Mouse (Mus musculus): Measurements from ENCODE around the gene Cd109. TPM values are rescaled to one million over a fixed set of nuclear protein-coding genes. Genes with fewer than 3 reads are reported as not detected.

Gene Cd109
- polyA plus RNA-seq, 1 experiment from 2014 or later: 3.6 TPM

DNA sequence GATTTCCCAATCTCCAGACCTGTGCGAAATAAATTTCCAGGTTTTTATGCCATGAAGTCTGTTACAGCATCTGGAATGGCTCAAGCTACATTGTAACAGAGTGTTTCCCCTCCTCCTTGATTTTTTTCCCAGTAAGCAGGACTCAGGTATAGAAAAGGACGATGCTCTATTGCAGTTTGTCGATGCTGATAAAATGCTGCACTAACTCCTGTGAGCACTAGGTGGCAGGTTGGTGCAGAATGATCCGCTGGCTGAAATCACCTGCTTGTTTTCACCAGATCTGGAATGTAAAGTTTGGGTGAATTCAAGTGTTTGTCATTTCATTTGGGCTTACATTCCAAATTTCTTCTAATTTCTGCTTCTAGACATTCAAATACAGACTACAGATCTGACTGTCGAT lies 18.5 kb upstream of the Cd109 start:
- H3K4me2 ChIP-seq (replicated peaks): no peak overlapping the region
- no peaks in the 10 kb centered on the region for H3K9me3 ChIP-seq (replicated peaks)
- H3K9ac ChIP-seq: no peak overlapping the region
- no peak overlapping the region for H3K27ac ChIP-seq
- no peaks in the 10 kb centered on the region for H3K36me3 ChIP-seq
- no peak overlapping the region for H3K4me3 ChIP-seq
- no peak for ATAC-seq (ENCODE audit: low FRiP score)
- no peaks in the 10 kb centered on the region for H3K4me1 ChIP-seq
- no peaks in the 10 kb centered on the region for H3K27me3 ChIP-seq
- WGBS: 7% methylated on average over 5 of the region's 5 CpGs

DNA sequence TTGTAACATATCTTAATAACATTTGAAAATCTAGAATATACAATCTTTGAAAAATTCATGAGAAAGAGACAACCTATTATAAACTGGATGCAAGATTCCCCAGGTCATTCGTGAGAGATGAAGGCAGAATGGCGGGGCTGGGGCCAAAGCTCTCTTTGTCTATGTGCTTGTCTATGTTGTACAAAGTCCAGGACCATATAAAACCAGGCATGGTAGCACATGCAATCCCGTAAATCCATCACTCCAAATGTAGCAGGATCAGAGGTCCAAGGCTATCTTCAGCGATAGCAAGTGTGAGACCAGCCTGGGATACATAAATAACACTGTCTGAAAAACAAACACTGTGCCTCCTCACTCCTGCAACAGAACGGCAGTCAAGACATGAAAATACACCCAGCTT lies 15.4 kb upstream of the Cd109 start:
- no peak for ATAC-seq (ENCODE audit: low FRiP score)
- H3K27ac ChIP-seq: no peak overlapping the region
- no peaks in the 10 kb centered on the region for H3K4me1 ChIP-seq
- H3K9ac ChIP-seq: no peak overlapping the region
- H3K4me3 ChIP-seq: no peak overlapping the region
- no peak overlapping the region for H3K4me2 ChIP-seq (replicated peaks)
- no peaks in the 10 kb centered on the region for H3K9me3 ChIP-seq (replicated peaks)
- H3K27me3 ChIP-seq: no peaks in the 10 kb centered on the region
- H3K36me3 ChIP-seq: no peaks in the 10 kb centered on the region
- 87% methylated on average over 5 of the region's 5 CpGs for WGBS

DNA sequence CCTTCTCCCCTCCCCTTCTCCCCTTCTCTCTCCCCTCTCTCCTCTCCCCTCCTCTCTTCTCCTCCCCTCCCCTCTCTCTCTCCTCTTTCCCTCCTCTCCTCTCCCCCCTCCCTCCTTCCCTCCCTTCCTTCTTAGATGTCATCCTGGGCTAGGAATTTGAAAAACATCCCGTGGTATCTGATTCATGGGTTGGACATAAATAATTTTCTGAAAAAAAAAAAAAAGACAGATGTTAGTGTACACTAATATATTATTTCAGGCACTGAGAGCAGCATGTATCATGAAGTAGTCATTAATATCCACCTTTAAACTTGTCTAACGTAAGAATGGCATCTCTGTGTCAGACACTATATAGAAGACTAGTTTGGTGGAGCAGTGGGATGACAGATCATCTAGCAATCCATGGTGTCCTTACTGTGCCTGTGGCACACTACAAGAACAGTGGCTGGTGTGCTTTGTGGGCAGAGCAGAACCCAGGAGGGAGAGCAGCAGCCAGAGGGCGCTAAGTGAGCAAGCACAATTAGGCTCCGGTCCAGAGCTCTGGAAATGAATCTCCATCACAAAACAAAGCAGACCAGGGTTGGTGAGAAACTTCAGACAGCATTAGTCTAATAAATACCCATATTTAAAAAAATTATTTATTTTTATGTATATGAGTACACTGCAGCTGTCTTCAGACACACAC lies 14.2 kb upstream of the Cd109 start:
- no peak for ATAC-seq (ENCODE audit: low FRiP score)
- no peak overlapping the region for H3K4me2 ChIP-seq (replicated peaks)
- H3K9ac ChIP-seq: no peak overlapping the region
- WGBS: 64% methylated on average over 4 of the region's 4 CpGs
- no peaks in the 10 kb centered on the region for H3K36me3 ChIP-seq
- H3K4me1 ChIP-seq: no peaks in the 10 kb centered on the region
- no peaks in the 10 kb centered on the region for H3K9me3 ChIP-seq (replicated peaks)
- no peaks in the 10 kb centered on the region for H3K27me3 ChIP-seq
- H3K27ac ChIP-seq: no peak overlapping the region
- H3K4me3 ChIP-seq: no peak overlapping the region

DNA sequence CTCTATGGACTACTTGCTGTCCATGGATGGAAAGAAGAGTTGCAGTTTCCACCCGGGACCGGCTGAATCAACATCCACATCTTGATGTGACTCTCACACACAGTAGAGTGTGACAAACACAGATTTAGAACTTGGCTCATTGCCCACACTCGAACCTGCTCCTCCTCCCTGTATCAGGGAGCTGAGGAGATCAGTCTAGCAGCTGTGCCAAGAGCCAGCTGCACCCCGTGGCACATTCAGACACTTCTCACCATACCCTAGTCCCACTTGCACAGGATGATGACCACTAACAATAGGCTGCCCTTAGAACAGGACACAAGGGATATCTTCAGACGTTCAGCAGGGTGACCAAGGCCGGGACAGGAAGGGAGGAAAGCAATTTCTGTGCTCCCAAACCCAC lies 1.1 kb upstream of the Cd109 start:
- 49% methylated on average over 6 of the region's 6 CpGs for WGBS
- no peak overlapping the region for H3K4me3 ChIP-seq
- H3K9ac ChIP-seq: no peak overlapping the region
- H3K27me3 ChIP-seq: peaks cover 16% of the 10 kb centered on the region
- H3K4me1 ChIP-seq: 0 out of 2 replicates have a peak, but pooled peaks cover 4% of the 10 kb centered on the region
- peak; percentile 39; the same call in 1 of the 2 replicates for ATAC-seq (ENCODE audit: low FRiP score)
- H3K4me2 ChIP-seq (replicated peaks): no peak overlapping the region
- H3K27ac ChIP-seq: no peak overlapping the region
- H3K36me3 ChIP-seq: no peaks in the 10 kb centered on the region
- no peaks in the 10 kb centered on the region for H3K9me3 ChIP-seq (replicated peaks)

DNA sequence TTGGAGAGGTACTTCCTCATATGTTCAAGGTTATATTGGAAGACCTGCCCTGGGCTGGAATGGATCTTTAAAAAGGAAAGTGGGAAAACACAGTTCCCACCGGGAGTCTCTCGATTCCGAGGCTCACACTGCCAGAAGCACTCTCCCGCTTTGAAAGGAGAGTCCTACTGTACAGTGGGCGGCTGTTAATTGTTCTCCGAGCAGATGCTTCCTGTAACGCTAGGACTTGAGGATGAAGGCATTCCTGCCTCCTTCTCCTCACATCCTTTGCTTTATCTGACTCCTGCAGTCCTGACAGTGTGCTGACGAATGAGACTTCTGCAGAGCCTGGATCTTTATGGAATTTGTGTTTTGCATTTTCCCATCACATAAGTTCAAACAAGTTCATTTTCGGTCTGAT lies 3.9 kb downstream of the Cd109 start:
- no peak overlapping the region for H3K27ac ChIP-seq
- 85% methylated on average over 9 of the region's 9 CpGs for WGBS
- no peak for ATAC-seq (ENCODE audit: low FRiP score)

DNA sequence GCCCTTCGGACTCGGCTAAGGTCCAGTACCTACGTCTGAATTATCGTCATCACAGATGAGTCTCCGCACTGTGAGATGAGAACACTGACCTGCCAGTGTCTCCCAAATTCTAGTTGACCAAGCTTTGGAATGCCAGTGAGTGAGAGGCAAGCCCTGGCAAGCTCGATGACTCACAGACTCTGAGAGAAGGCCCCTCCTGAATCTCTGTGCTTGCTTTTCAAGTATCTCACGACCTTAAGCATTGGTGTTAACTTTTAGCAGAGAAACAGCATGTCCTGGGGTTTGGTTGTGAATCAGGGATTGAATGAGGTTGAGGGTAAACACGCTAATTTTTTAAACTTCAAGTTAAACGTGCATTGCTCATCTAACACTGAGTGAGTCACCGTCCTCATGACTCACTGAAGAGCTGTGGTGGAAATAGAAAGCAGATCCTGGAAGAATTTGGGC lies 8.0 kb downstream of the Cd109 start:
- ATAC-seq (ENCODE audit: low FRiP score): no peak
- no peak overlapping the region for H3K9ac ChIP-seq
- no peak overlapping the region for H3K4me2 ChIP-seq (replicated peaks)
- 85% methylated on average over 10 of the region's 10 CpGs for WGBS
- no peaks in the 10 kb centered on the region for H3K27me3 ChIP-seq
- no peak overlapping the region for H3K4me3 ChIP-seq
- H3K36me3 ChIP-seq: no peaks in the 10 kb centered on the region
- no peaks in the 10 kb centered on the region for H3K4me1 ChIP-seq
- no peak overlapping the region for H3K27ac ChIP-seq
- no peaks in the 10 kb centered on the region for H3K9me3 ChIP-seq (replicated peaks)

More for the DNA sequence above, 3.9 kb downstream of the Cd109 start:
- no peaks in the 10 kb centered on the region for H3K9me3 ChIP-seq (replicated peaks)
- H3K4me2 ChIP-seq (replicated peaks): no peak overlapping the region
- H3K4me1 ChIP-seq: 0 out of 2 replicates have a peak, but pooled peaks cover 2% of the 10 kb centered on the region
- H3K9ac ChIP-seq: no peak overlapping the region
- H3K4me3 ChIP-seq: no peak overlapping the region
- peaks cover 15% of the 10 kb centered on the region for H3K27me3 ChIP-seq
- no peaks in the 10 kb centered on the region for H3K36me3 ChIP-seq

DNA sequence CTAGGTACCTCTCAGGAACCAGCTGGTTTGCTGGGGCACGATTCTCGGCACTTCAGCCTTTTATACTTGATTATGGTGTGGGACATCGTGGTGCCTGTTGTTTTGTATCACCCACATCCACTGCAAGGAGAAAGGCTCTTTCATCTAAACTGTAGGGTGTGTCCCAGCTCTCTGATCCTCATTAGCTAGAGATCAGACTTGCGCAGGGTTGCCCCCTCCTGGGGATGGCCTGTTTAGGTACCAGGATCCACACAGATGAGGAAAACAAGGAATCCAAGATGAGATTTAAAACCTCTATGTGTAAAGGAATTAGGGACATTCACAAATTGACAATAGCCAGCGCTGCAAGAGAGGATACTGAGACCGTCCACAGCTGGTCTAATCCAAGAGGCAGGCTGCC lies 14.6 kb downstream of the Cd109 start:
- Histone ChIP-seq H3K27ac (no peak overlapping the region), H3K4me3 (no peak overlapping the region), H3K36me3 (no peaks in the 10 kb centered on the region), H3K9me3 (replicated peaks) (no peaks in the 10 kb centered on the region), H3K9ac (no peak overlapping the region), H3K4me1 (no peaks in the 10 kb centered on the region), H3K4me2 (replicated peaks) (no peak overlapping the region), H3K27me3 (no peaks in the 10 kb centered on the region)
- WGBS: 57% methylated on average over 6 of the region's 6 CpGs
- ATAC-seq (ENCODE audit: low FRiP score): no peak

DNA sequence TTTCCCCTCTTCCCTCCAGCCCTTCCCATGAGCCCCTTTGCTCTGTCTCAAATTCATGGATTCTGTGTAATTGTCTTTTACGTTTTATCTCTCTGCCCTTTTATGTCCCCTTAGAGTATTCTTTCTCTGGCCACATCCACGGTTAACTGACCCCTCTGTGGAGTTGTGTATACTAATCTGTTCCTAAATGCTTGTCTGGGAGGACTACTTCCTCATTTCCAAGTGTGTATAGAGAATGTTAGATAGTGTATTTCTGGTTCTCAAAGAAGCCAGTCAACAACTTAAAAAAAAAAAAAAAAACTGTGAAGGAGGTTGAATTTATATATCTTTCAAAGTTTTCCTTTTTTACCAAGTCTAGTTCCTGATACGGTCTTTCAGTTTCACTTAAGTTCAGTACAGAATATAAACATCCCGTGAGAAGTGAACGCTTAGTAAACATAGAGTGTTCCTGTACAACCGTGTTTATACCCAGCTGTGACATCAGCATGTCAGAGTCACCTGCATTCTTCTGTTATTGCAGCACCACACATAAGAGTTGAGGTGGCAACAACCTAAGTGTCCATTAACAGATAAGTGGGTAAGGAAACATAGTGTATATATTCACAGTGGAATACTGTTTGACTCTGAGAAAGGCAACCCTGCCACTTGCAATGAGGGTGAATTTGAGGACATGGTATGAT lies 16.5 kb downstream of the Cd109 start:
- WGBS: 88% methylated on average over 6 of the region's 6 CpGs
- Histone ChIP-seq H3K36me3 (no peaks in the 10 kb centered on the region), H3K4me3 (no peak overlapping the region), H3K27me3 (no peaks in the 10 kb centered on the region), H3K4me2 (replicated peaks) (no peak overlapping the region), H3K9ac (no peak overlapping the region), H3K4me1 (no peaks in the 10 kb centered on the region), H3K9me3 (replicated peaks) (no peaks in the 10 kb centered on the region), H3K27ac (no peak overlapping the region)
- ATAC-seq (ENCODE audit: low FRiP score): no peak

DNA sequence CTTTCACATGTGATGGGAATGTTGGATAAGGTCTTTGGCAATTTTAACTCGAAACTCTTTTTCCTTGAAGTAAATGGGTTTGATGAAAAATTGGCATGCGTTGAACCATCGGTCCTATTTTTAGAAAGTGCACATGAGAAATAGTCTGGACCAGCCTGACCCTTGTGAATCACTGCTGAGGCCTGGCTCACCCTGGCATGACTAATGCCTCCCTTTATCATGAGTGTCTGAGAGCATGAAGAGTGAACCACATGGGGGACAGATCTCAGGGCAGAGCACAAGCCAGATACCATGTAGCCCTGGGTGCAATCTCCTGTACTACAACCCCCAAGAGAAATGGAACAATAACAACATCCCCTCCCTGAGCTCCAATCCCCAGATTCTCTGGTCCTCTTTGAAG lies 18.6 kb downstream of the Cd109 start:
- 90% methylated on average over 3 of the region's 3 CpGs for WGBS
- H3K27me3 ChIP-seq: no peaks in the 10 kb centered on the region
- no peaks in the 10 kb centered on the region for H3K9me3 ChIP-seq (replicated peaks)
- H3K4me3 ChIP-seq: no peak overlapping the region
- no peaks in the 10 kb centered on the region for H3K36me3 ChIP-seq
- ATAC-seq (ENCODE audit: low FRiP score): no peak
- no peak overlapping the region for H3K27ac ChIP-seq
- no peak overlapping the region for H3K4me2 ChIP-seq (replicated peaks)
- H3K4me1 ChIP-seq: no peaks in the 10 kb centered on the region; the same call in 1 of the 2 replicates
- no peak overlapping the region for H3K9ac ChIP-seq

DNA sequence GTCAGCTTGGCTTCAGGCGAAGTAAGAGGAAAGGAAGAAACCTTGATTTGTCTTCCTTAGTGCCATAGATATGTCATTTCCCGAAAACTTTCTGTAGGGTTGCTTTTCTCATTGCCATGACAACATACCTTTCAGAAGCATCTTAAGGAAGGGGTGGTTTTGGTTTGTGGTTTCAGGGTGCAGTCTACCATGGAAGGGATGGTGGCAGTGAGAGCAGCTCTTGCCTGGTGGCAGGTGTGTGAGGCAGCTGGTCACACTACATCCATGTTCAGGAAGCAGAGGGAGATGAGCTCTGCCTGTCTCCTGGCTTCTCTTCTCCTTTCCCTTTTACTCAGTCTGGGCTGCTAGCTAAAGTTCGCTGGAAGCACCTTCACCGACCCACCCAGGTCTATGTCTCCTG lies 26.0 kb downstream of the Cd109 start:
- Histone ChIP-seq H3K9me3 (replicated peaks) (no peaks in the 10 kb centered on the region), H3K4me2 (replicated peaks) (no peak overlapping the region), H3K36me3 (no peaks in the 10 kb centered on the region), H3K4me1 (no peaks in the 10 kb centered on the region; the same call in 1 of the 2 replicates), H3K27ac (no peak overlapping the region), H3K4me3 (no peak overlapping the region), H3K9ac (no peak overlapping the region), H3K27me3 (no peaks in the 10 kb centered on the region)
- no peak for ATAC-seq (ENCODE audit: low FRiP score)
- WGBS: 90% methylated on average over 4 of the region's 4 CpGs

DNA sequence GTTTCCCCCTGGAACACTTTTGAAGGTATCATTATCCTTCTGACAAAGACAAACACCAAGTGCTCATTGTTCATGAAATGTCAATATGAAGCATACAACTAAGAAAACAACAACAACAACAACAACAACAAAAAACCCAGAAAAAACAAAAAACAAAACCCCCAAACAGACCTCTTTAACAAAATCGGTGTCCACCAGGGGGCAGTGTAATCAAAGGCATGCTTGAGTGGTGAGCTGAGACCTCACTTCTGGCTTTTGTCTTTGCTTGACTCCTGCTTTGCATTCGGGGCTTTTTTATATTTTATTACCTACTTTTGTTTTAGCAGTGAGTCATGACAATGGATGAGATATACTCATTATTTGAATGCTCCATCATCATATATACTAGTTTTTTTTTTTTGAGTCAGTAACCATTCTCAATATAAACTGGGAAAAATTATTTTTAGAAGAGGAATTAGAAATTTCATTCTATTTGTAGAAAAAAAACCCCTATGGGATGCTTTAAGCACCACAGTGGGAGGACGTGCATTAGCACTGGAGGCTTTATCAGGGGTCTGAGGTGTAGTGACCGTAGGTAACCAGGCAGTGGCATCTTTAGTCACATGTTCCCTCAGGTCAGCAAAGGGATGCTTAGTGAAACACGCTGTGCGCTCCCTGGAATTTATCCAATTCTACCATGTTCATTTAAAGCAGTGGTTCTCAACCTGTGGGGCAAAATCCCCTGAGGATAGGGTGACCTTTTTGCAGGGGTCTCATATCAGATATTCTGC lies 30.8 kb downstream of the Cd109 start:
- H3K9ac ChIP-seq: no peak overlapping the region
- 53% methylated on average over 6 of the region's 6 CpGs for WGBS
- H3K27ac ChIP-seq: no peak overlapping the region
- ATAC-seq (ENCODE audit: low FRiP score): no peak
- H3K4me3 ChIP-seq: no peak overlapping the region
- H3K9me3 ChIP-seq (replicated peaks): no peaks in the 10 kb centered on the region
- H3K36me3 ChIP-seq: no peaks in the 10 kb centered on the region
- H3K4me1 ChIP-seq: no peaks in the 10 kb centered on the region
- no peaks in the 10 kb centered on the region for H3K27me3 ChIP-seq
- H3K4me2 ChIP-seq (replicated peaks): no peak overlapping the region

DNA sequence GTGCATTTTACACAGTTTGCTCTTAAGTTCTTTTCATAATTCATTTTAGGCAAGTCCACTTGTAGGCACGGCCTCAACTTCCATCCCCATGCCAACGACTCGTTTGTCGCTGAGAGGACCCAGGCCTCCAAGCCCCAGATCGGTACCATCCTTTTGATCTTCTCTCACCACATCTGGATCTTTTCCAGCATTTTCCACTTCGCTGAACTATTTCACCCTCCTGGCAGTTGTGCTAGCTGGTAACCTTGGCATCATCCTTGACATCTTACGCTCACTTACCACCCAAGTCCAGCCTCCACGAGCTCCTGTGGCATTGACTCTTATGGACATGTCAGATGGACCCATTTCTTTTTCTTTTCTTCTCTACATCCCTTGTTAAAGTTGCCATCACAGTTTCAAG lies 33.3 kb downstream of the Cd109 start:
- Histone ChIP-seq H3K27ac (no peak overlapping the region), H3K9ac (no peak overlapping the region), H3K9me3 (replicated peaks) (no peaks in the 10 kb centered on the region), H3K27me3 (no peaks in the 10 kb centered on the region), H3K36me3 (no peaks in the 10 kb centered on the region), H3K4me3 (no peak overlapping the region), H3K4me2 (replicated peaks) (no peak overlapping the region), H3K4me1 (no peaks in the 10 kb centered on the region)
- no peak for ATAC-seq (ENCODE audit: low FRiP score)
- WGBS: 89% methylated on average over 8 of the region's 8 CpGs

Measured in hindbrain, embryonic 12.5 days (tissue).